Comparison of ENCODE assay signal across 9 mouse cellular contexts in genomic region chr17:53463496-53463840, GRCm38 (mm10). TPM values are rescaled to one million over a fixed set of nuclear protein-coding genes. Genes with fewer than 3 reads are reported as not detected.
DNase-seq lines count a peak whose midpoint lies in the region; ATAC-seq and TF ChIP-seq lines count a peak whose summit lies in the region.
"Had no signal": no experiment of that assay in that cellular context is flagged by ENCODE, and none has a peak within 500 bp of the region (broad histone marks: within the 10 kb centered on the region; RNA-seq: fewer than 3 reads in every experiment).

No protein-coding gene starts in this region.

- H3K4me2 ChIP-seq in embryonic facial prominence, embryonic 13.5 days = peak overlapping the region; percentile 57
- peak overlapping the region; percentile 69 for H3K4me2 ChIP-seq in intestine, embryonic 15.5 days (replicated peaks)
- H3K4me2 ChIP-seq in neural tube, embryonic 12.5 days (replicated peaks) = peak overlapping the region; percentile 71

- peaks cover 8% of the 10 kb centered on the region; the same call in 1 of the 2 replicates for H3K4me1 ChIP-seq in embryonic facial prominence, embryonic 13.5 days
- 0 out of 2 replicates have a peak, but pooled peaks cover 5% of the 10 kb centered on the region for H3K4me1 ChIP-seq in intestine, embryonic 15.5 days (replicated peaks)
- H3K4me1 ChIP-seq in neural tube, embryonic 12.5 days = 0 out of 2 replicates have a peak, but pooled peaks cover 6% of the 10 kb centered on the region

- H3K9me3 ChIP-seq in embryonic facial prominence, embryonic 13.5 days = no peaks in the 10 kb centered on the region
- H3K9me3 ChIP-seq in intestine, embryonic 15.5 days = no peaks in the 10 kb centered on the region
- H3K9me3 ChIP-seq in neural tube, embryonic 12.5 days = no peaks in the 10 kb centered on the region

- no peak overlapping the region for H3K27ac ChIP-seq in layer of hippocampus, adult 2 months
- H3K27ac ChIP-seq in embryonic facial prominence, embryonic 13.5 days = no peak overlapping the region
- H3K27ac ChIP-seq in intestine, embryonic 15.5 days = no peak overlapping the region
- H3K27ac ChIP-seq in neural tube, embryonic 12.5 days = no peak overlapping the region

- DNase-seq in layer of hippocampus, adult 2 months (ENCODE audit: low spot score in 2 of 2) = no peak
- DNase-seq in layer of hippocampus, postnatal 10 days (ENCODE audit: low spot score in 2 of 2) = no peak
- DNase-seq in adipocyte (ENCODE audit: low spot score) = no peak
- no peak for DNase-seq in left cerebral cortex, adult 8-10 months (ENCODE audit: low spot score in 2 of 2)

- WGBS in embryonic facial prominence, embryonic 13.5 days = 15% methylated on average over 7 of the region's 9 CpGs
- 11% methylated on average over 8 of the region's 9 CpGs for WGBS in intestine, embryonic 15.5 days
- WGBS in neural tube, embryonic 12.5 days = 28% methylated on average over 7 of the region's 9 CpGs

- H3K9ac ChIP-seq in embryonic facial prominence, embryonic 13.5 days = peak overlapping the region; percentile 62
- H3K9ac ChIP-seq in intestine, embryonic 15.5 days = peak overlapping the region; percentile 30; the same call in 1 of the 2 replicates
- peak overlapping the region; percentile 38 for H3K9ac ChIP-seq in neural tube, embryonic 12.5 days

- peak overlapping the region; percentile 54 for H3K4me3 ChIP-seq in layer of hippocampus, adult 2 months
- peak overlapping the region; percentile 46 for H3K4me3 ChIP-seq in embryonic facial prominence, embryonic 13.5 days
- H3K4me3 ChIP-seq in intestine, embryonic 15.5 days (replicated peaks) = peak overlapping the region; percentile 36
- peak overlapping the region; percentile 38 for H3K4me3 ChIP-seq in neural tube, embryonic 12.5 days

- no peak for TF ChIP-seq CTCF in layer of hippocampus, adult 2 months (conservative IDR thresholded peaks at IDR 0.05)

- H3K27me3 ChIP-seq in embryonic facial prominence, embryonic 13.5 days = no peaks in the 10 kb centered on the region
- H3K27me3 ChIP-seq in intestine, embryonic 15.5 days (replicated peaks) = no peaks in the 10 kb centered on the region
- no peaks in the 10 kb centered on the region for H3K27me3 ChIP-seq in neural tube, embryonic 12.5 days (replicated peaks)

- no peaks in the 10 kb centered on the region for H3K36me3 ChIP-seq in embryonic facial prominence, embryonic 13.5 days
- no peaks in the 10 kb centered on the region for H3K36me3 ChIP-seq in intestine, embryonic 15.5 days
- no peaks in the 10 kb centered on the region for H3K36me3 ChIP-seq in neural tube, embryonic 12.5 days

- ATAC-seq in embryonic facial prominence, embryonic 13.5 days (ENCODE audit: insufficient number of reproducible peaks, insufficient read depth, low FRiP score, low TSS enrichment, low read depth) = no peak
- no peak; the same call in 1 of the 2 replicates for ATAC-seq in intestine, embryonic 15.5 days
- ATAC-seq in neural tube, embryonic 12.5 days (ENCODE audit: low FRiP score, low read depth) = peak; percentile 64
- ATAC-seq in inflammation-experienced regulatory T-cells, adult 6 months = no peak

RNA-seq across cellular contexts. Expression of gene Efhb, which starts 0.3 kb away (rescaled TPM):
- total RNA-seq in layer of hippocampus, adult 2 months (2021) = under 1 TPM; 0.25 to 0.44 TPM
- total RNA-seq in layer of hippocampus, postnatal 10 days (2021) = 1 to 10 TPM in 1 of 2 experiments, under 1 TPM in 1; 0.89 to 1.3 TPM
- 0.39 and 0.48 TPM in 2 replicates for polyA plus RNA-seq in embryonic facial prominence, embryonic 13.5 days (2015; fragmentation: Nextera tagmentation; extraction: Ambion mirVana)
- 0.53 and 0.58 TPM in 2 replicates for polyA plus RNA-seq in intestine, embryonic 15.5 days (2015; fragmentation: Nextera tagmentation; extraction: Ambion mirVana)
- polyA plus RNA-seq in neural tube, embryonic 12.5 days (2016; fragmentation: Nextera tagmentation; extraction: Ambion mirVana) = 0.37 and 0.46 TPM in 2 replicates
- under 1 TPM in 1 of 3 experiments, not detected in 2; 0.15 TPM for polyA plus RNA-seq in inflammation-experienced regulatory T-cells, adult 6 months (2017; shearing (Covaris generic))
- total RNA-seq in left cerebral cortex, adult 8-10 months (2022) = under 1 TPM; 0.16 to 0.56 (median 0.26) TPM
- total RNA-seq: hematopoietic stem cell, adult 5-6 weeks had no signal

RNA-seq across cellular contexts. Expression of gene Rab5a, which starts 15.6 kb away (rescaled TPM):
- total RNA-seq in layer of hippocampus, adult 2 months (2021) = 100 to 1,000 TPM; 115 to 116 TPM
- total RNA-seq in layer of hippocampus, postnatal 10 days (2021) = 100 to 1,000 TPM; 120 to 123 TPM
- 78.6 and 81.9 TPM in 2 replicates for polyA plus RNA-seq in embryonic facial prominence, embryonic 13.5 days (2015; fragmentation: Nextera tagmentation; extraction: Ambion mirVana)
- 74.4 and 81.7 TPM in 2 replicates for polyA plus RNA-seq in intestine, embryonic 15.5 days (2015; fragmentation: Nextera tagmentation; extraction: Ambion mirVana)
- polyA plus RNA-seq in neural tube, embryonic 12.5 days (2016; fragmentation: Nextera tagmentation; extraction: Ambion mirVana) = 124 and 140 TPM in 2 replicates
- polyA plus RNA-seq in inflammation-experienced regulatory T-cells, adult 6 months (2017; shearing (Covaris generic)) = 10 to 100 TPM; 14.0 to 19.4 (median 16.6) TPM
- total RNA-seq in left cerebral cortex, adult 8-10 months (2022) = 100 to 1,000 TPM; 114 to 132 (median 121) TPM
